Mouse (Mus musculus) heart, postnatal 0 days (tissue): ENCODE data around the gene Hist1h4d. TPM values are rescaled to one million over a fixed set of nuclear protein-coding genes. Genes with fewer than 3 reads are reported as not detected.
A peak's percentile ranks its signal among the peaks of the same experiment; 100 is the strongest.
"Not testable (repeated sequence)": the region's sequence is repeated elsewhere in the genome, so short reads cannot be mapped to it uniquely, and the experiment has no call there.

Experiments used
- ATAC-seq: fragments of 200-750 bp; cut with Nextera tagmentation; 2 replicates; pipeline ENCODE4 v1.8.0; 2017; ENCODE audit warnings: low read depth, moderate number of reproducible peaks, moderate library complexity; ENCODE audit not compliant: insufficient read depth
- DNase-seq: peaks from one replicate; pipeline ENCODE4 v3.0.0-alpha.2; 2016; ENCODE audit warnings: low spot score
- H3K27ac ChIP-seq: fragments of 300-500 bp; sonication (generic); 2 replicates; pipeline ENCODE4 v1.5.1; 2014; ENCODE audit warnings: low read depth, mild to moderate bottlenecking
- H3K27me3 ChIP-seq: fragments of 300-500 bp; sonication (generic); 2 replicates; pipeline ENCODE4 v1.6.1; 2014; ENCODE audit warnings: low read length, mixed read lengths; ENCODE audit not compliant: control insufficient read depth, insufficient read depth
- H3K36me3 ChIP-seq: fragments of 300-500 bp; sonication (generic); replicated peaks from 2 replicates; pipeline ENCODE4 v1.6.1; 2014; ENCODE audit warnings: low read length, mixed read lengths; ENCODE audit not compliant: control insufficient read depth, insufficient read depth
- H3K4me1 ChIP-seq: fragments of 300-500 bp; sonication (generic); 2 replicates; pipeline ENCODE4 v1.6.1; 2014; ENCODE audit warnings: antibody characterized with exemption; ENCODE audit not compliant: control insufficient read depth, insufficient read depth
- H3K4me2 ChIP-seq: fragments of 300-500 bp; sonication (generic); 2 replicates; pipeline ENCODE4 v1.6.1; 2014; ENCODE audit warnings: low read depth, mild to moderate bottlenecking, low read length, moderate library complexity
- H3K4me3 ChIP-seq: fragments of 300-500 bp; sonication (generic); 2 replicates; pipeline ENCODE4 v1.5.1; 2014; ENCODE audit warnings: low read depth, low read length
- H3K9ac ChIP-seq: fragments of 300-500 bp; sonication (generic); replicated peaks from 2 replicates; pipeline ENCODE4 v1.6.1; 2014; ENCODE audit warnings: low read depth, low read length, mixed read lengths
- H3K9me3 ChIP-seq: fragments of 300-500 bp; sonication (generic); replicated peaks from 2 replicates; pipeline ENCODE4 v1.6.1; 2016; ENCODE audit warnings: low read length; ENCODE audit not compliant: control insufficient read depth
- CTCF ChIP-seq: IDR thresholded peaks from 2 replicates; pipeline ENCODE4 v1.5.1; 2016; ENCODE audit warnings: antibody characterized with exemption, control low read depth, low read depth
- EP300 ChIP-seq: IDR thresholded peaks from 2 replicates; pipeline ENCODE4 v1.6.1; 2016; ENCODE audit warnings: antibody characterized with exemption, low read depth
- WGBS: fragments of 180-500 bp; shearing (Covaris S2); extraction: QIAGEN DNeasy Blood & Tissue Kit; methylation state at CpG from one replicate; pipeline ENCODE4 v1.1.7; 2014; 5-methylcytosine and 5-hydroxymethylcytosine counted together
- polyA plus RNA-seq: library from polyadenylated mRNA; unstranded; fragments of >200 nt; fragmentation: Nextera tagmentation; extraction: Ambion mirVana; gene quantifications from 2 replicates; pipeline ENCODE4 v1.2.1, GENCODE M21; 2015
- total RNA-seq: library from RNA; depleted of rRNA; stranded (reverse); fragments of >200 nt; gene quantifications from 2 replicates; pipeline ENCODE4 v1.2.3, GENCODE M21; 2014; ENCODE audit warnings: low replicate concordance

Gene Hist1h4d
- total and polyA plus RNA-seq, 2 experiments from 2014 or later, result 18.8 to 1,649 TPM

- no peaks in the 10 kb centered on the region for H3K9me3 ChIP-seq
- peak within 1 kb of the TSS; percentile 37 for H3K4me3 ChIP-seq
- DNase-seq (peak; percentile 90), ATAC-seq (peak; percentile 45; the same call in 1 of the 2 replicates)
- no peaks in the 10 kb centered on the region for H3K27me3 ChIP-seq
- TF ChIP-seq EP300 (no peak), CTCF (no peak)
- peak within 1 kb of the TSS; percentile 53 for H3K4me2 ChIP-seq
- peak within 1 kb of the TSS; percentile 71 for H3K27ac ChIP-seq
- H3K36me3 ChIP-seq, result no peaks in the 10 kb centered on the region
- H3K4me1 ChIP-seq, result peaks cover 16% of the 10 kb centered on the region; the same call in 1 of the 2 replicates
- 2% methylated on average over 18 of the region's 18 CpGs for WGBS
- H3K9ac ChIP-seq, result peak within 1 kb of the TSS; percentile 53
Observed at GRCm38 (mm10) chr13:23575271-23575851, 6.0 kb upstream of the Hist1h4d start, which contains the start of gene Hist1h3d. TSS of gene Hist1h3d (plus strand) at chr13:23575763.

- H3K4me3 ChIP-seq, result peak overlapping the region; percentile 37
Observed at GRCm38 (mm10) chr13:23575864-23576313, 5.5 kb upstream of the Hist1h4d start.

GRCm38 (mm10) chr13:23576351-23576881 lies 5.0 kb upstream of the Hist1h4d start:
- no peak for DNase-seq
- H3K36me3 ChIP-seq, result no peaks in the 10 kb centered on the region
- no peaks in the 10 kb centered on the region for H3K9me3 ChIP-seq
- H3K4me1 ChIP-seq, result peaks cover 16% of the 10 kb centered on the region; the same call in 1 of the 2 replicates
- H3K27ac ChIP-seq, result peak overlapping the region; percentile 66
- no peaks in the 10 kb centered on the region for H3K27me3 ChIP-seq
- WGBS, result 46% methylated on average over 7 of the region's 7 CpGs
- peak overlapping the region; percentile 53 for H3K9ac ChIP-seq
- TF ChIP-seq EP300 (no peak), CTCF (no peak)
- H3K4me2 ChIP-seq, result peak overlapping the region; percentile 53
- ATAC-seq, result no peak
- H3K4me3 ChIP-seq, result peak overlapping the region; percentile 37

More at GRCm38 (mm10) chr13:23575864-23576313, 5.5 kb upstream of the Hist1h4d start:
- Histone ChIP-seq H3K4me1 (peaks cover 16% of the 10 kb centered on the region; the same call in 1 of the 2 replicates), H3K27ac (peak overlapping the region; percentile 66), H3K9ac (peak overlapping the region; percentile 53), H3K4me2 (peak overlapping the region; percentile 53)
- not testable (repeated sequence) for H3K27me3 ChIP-seq, ATAC-seq, H3K36me3 ChIP-seq, DNase-seq, H3K9me3 ChIP-seq
- WGBS, result 5% methylated on average over 10 of the region's 40 CpGs

GRCm38 (mm10) chr13:23576906-23577639 lies 4.3 kb upstream of the Hist1h4d start:
- no peaks in the 10 kb centered on the region for H3K27me3 ChIP-seq
- DNase-seq, result no peak
- H3K9me3 ChIP-seq, result no peaks in the 10 kb centered on the region
- peak overlapping the region; percentile 53; the same call in 1 of the 2 replicates for H3K9ac ChIP-seq
- ATAC-seq, result no peak
- 59% methylated on average over 6 of the region's 6 CpGs for WGBS
- 0 out of 2 replicates have a peak, but pooled peaks cover 16% of the 10 kb centered on the region for H3K4me1 ChIP-seq
- H3K36me3 ChIP-seq, result no peaks in the 10 kb centered on the region
- H3K4me2 ChIP-seq, result peak overlapping the region; percentile 53
- TF ChIP-seq EP300 (no peak), CTCF (no peak)
- H3K27ac ChIP-seq, result peak overlapping the region; percentile 66; the same call in 1 of the 2 replicates
- H3K4me3 ChIP-seq, result no peak overlapping the region

GRCm38 (mm10) chr13:23577835-23578234 lies 3.6 kb upstream of the Hist1h4d start:
- H3K9me3 ChIP-seq, result no peaks in the 10 kb centered on the region
- TF ChIP-seq CTCF, result no peak
- TF ChIP-seq EP300, result no peak
- no peaks in the 10 kb centered on the region for H3K27me3 ChIP-seq
- H3K4me3 ChIP-seq, result no peak overlapping the region
- H3K4me2 ChIP-seq, result no peak overlapping the region
- no peaks in the 10 kb centered on the region for H3K36me3 ChIP-seq
- H3K9ac ChIP-seq, result no peak overlapping the region
- no peak overlapping the region for H3K27ac ChIP-seq
- H3K4me1 ChIP-seq, result peaks cover 17% of the 10 kb centered on the region; the same call in 1 of the 2 replicates
- 91% methylated on average over 1 of the region's 1 CpGs for WGBS
- no peak for DNase-seq
- ATAC-seq, result no peak
